Mouse (Mus musculus): Measurements from ENCODE around the gene Ebf3.

Ebf3 gene

DNA sequence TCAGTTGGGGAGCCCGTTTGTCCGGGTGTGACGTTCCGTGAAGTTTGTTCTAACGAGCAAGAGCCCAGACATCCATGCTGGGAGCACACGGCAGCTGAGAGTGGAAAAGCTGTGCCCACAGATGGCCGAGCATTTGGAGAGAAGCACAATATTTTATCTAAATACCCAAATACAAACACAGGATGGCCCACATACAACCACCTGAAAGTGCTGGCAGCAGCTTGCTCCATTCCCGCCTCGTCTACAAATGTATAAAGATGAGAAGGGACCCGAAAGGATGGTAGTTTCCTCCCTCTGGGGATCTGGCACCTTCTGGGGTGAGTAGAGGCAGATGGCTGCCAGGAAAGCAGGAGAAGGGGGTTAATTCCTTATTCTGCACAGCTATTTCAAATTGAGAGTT, 42.0 kb downstream of the Ebf3 start:
- DNase-seq = no peak

DNA sequence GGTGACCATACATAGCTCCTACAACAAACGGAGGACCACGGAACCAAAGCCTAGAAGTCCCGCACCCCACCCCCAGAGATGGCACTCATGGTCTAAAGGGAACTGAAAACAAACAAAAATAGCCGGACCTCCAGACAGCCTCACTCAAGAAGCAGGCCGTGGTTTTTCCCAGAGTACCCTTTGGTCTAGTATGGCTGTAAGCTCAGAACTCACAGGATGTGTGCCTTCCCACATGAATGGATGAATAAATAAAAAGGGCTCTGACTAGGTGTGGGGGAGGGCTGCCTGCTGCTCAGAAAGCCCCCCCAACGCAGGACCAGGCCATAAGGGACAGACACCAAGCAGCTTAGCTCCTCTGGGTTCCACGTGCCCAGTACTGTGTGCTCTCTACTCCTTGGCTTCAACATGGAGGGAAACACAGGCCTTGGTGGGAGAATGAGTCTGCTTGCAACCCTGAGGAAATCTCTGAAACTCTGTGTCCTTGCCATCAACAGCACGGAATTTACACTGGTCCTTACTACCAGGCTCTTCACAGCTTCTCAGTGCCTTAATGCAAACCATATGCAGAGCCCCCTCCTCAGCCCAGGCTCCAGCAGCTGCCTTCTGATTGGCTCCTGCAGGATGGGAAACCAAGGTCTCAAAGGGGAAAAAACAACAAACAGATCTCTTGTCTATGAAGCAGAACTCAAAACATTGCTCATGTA, 45.6 kb downstream of the Ebf3 start:
- DNase-seq = no peak

DNA sequence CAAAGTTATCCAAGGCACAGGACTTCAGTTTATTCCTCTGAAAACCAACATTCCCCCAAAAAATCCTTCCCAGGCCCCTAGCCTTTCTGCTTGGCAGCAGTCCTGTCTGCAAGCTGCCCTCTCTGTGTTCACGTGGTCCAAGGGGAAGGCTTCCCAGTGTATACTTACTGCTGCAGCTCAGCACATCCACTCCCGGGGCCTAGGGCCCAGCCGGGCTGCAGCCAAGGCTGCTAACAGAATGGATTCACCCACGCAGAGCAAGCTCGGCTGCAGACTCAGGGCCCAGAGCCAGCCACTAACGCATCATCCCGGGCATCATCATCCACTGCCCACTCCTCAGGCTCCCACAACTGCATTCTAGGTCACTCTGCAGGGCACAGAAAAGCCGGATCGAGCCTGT, 46.8 kb downstream of the Ebf3 start:
- no peak for DNase-seq

DNA sequence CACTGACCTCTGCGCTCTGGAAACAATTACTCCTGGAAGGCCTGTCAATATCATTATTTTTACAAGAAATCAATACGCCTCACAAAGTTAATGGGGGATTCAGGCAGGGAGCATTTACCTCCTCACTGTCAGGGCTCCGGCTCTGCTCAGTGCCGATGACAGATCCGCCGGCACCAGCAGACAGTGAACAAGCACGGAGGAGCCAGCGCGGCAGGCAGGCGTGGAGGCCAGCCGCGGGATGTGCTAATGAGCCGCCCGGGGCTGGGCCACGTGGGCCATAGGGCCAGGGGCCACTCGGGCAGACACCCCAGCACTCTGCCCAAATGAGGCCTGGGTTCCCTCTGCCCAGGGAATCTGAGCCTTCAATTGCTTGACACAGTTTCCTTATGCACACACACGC, 47.7 kb downstream of the Ebf3 start:
- no peak for DNase-seq

DNA sequence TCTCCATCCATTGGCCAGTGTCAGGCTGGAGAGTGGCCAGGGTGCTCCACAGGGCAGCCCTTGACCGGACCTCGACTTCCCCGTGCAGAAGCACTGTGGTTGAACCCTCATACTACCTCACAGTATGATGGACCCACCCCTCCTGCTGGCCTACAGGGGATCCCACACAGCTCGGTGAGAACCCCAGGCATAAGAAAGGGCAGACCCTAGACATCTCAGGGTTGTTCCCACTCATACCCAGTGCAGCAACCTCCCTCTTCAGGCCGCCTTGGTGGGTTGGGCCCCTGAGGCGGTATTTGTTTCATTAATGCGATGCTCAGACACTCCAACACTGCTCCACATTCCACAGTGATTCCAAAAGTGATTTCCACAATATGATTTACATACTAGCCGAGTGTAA, 51.9 kb downstream of the Ebf3 start:
- no peak for DNase-seq

DNA sequence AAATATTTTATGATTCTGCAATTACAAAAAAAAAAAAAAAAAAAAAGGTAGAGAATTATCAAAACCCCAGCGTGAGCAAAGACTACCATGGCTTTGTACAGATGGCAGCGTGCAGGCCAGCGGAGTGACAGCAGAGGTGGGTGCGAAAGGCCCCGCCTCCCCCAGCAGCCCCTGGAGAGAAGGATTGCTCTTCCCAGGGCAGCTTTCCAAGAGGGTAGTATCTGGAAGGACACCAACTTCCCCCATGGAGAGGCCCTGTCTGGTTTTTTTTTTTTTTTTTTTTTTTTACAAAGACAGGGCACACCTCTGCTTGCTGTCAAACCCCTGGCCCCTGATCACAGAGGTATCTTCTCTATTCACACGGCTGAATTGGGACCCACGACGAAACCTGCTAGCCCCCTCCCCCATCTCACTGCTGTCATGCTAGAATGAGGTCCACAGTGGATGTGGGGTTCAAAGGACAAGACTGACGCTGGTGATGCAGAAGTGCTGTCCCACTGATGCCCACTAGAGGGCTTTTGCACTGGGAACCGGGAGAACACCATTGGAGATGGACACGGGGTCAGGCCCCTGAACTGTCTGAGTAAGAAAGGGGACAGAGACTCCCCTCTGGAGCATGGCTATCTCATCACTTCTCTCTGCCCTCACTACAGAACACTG, 67.9 kb downstream of the Ebf3 start:
- no peak for DNase-seq

- DNase-seq = no peak
Observed at GRCm38 (mm10) chr7:137244839-137245238, 69.4 kb downstream of the Ebf3 start.

GRCm38 (mm10) chr7:137240481-137240880, 73.8 kb downstream of the Ebf3 start:
- no peak for DNase-seq

DNA sequence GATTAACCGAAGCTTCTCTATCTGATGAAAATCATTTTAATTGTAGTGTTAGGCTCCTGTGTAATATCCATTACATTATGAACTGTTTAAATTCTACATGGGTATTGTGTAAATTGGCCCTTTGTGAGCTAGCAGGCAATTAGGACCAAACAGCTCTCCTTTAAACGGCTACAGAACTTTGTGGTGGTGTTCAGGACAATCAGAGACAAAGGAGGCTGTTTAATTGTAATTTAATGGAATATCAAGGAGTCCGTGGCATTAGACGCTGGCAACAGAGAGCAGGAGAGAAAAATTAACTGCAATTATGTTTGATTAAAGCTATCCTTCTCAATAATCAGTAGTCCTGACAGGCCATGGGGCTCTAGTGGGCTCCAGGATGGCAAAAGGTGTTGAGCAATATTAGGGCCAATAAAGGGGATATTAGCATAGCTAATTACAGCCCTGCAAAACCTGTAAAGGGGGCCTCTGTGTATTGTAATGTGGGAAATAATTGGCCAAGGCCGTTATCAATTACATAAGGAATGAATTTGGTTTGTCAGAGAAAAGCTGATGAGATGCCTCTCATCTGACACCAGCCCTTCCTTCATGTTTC, 74.6 kb downstream of the Ebf3 start:
- no peak for DNase-seq

GRCm38 (mm10) chr7:137237419-137237818, 76.8 kb downstream of the Ebf3 start:
- no peak for DNase-seq

DNA sequence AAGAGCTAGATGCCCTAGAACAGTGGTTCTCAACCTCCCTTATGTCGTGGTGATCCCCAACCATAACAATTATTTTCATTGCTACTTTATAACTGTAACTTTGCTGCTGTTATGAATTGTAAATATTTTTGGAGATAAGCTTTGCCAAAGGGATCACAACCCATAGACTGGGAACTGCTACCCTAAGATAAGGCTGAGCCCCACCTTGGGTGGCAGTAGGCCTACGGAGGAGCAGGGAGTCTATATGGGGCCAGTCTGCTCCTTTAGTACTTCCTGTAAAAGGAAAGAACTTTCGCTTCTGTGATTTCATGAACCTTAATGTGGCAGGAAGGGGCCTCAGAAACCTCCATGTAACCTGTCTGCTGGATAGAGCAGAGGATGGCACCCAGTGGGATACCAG, 90.4 kb downstream of the Ebf3 start:
- DNase-seq = no peak

DNA sequence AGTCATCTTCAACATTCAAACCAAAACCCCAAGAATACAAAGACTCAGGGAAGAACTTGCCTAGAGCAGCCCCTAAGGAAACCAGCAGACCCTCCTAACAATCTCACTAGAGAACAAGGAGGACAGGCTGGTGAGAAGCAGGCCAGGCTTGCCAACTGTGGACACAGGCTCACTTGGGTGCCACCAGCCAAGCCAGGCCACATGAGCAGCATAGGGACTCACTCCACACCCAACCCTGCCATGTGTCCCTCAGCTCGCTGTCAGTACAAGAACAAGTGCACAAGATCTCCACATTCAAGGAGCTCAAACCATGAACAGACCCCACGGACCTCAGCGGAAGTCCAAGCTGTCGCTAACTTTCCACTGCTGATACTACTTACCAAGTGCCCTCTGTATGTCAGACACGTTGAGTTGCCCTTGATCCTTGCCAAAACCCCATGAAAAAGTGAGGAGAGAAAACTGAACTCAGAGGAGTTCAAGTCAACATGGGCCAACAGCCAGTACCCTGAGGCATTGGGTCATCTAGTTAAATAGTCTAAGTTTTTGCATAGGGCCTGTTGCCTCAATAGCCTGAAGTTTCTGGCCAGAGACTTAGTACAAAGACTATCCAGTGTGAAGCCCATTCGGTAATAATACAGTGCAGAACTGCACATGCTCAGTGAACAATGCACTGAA, 91.3 kb downstream of the Ebf3 start:
- DNase-seq = no peak

- no peak for DNase-seq
Observed at GRCm38 (mm10) chr7:137221599-137221998, 92.6 kb downstream of the Ebf3 start.

GRCm38 (mm10) chr7:137220436-137220835, 93.8 kb downstream of the Ebf3 start:
- DNase-seq = no peak

DNA sequence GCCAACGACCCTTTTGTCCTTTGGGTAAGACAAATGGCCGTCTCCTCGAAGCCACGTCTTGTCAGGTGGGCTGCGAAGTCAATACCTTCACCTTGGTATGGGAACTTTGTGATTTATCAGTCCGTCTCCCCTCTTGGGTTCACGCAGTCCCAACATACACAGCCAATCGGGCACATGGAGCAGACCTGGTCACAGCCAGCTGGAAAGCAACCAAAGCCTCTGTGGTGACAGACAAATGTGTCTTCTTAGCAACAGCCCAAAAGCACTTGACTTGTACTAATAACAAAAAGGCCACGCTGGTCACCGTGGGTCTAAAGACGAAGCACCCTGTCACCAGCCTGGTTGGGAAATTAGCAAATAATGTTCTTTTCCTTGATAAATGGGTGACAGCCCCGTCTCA, 95.5 kb downstream of the Ebf3 start:
- no peak for DNase-seq

GRCm38 (mm10) chr7:137213444-137213843, 100.8 kb downstream of the Ebf3 start:
- DNase-seq = no peak

DNA sequence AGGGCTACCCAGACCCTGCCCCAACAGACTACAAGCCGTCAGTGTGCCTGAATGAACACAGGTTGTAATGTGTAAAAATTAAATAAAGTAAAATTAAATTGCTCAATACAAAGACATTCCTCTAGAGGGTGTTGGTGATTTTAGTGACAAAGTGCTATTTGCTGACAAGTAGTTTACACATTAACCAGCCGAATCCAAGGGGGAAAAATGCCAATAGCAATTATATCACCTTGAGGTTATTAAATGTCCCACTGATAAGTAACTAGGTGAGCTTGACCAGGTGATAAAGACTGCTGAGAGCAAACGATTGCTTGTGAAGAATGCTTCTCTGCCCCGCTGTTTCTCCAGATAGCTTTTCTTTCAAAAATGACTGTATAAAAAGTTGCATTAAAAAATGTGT, 102.9 kb downstream of the Ebf3 start:
- no peak for DNase-seq

GRCm38 (mm10) chr7:137209688-137210345, 104.4 kb downstream of the Ebf3 start:
- no peak for DNase-seq

DNA sequence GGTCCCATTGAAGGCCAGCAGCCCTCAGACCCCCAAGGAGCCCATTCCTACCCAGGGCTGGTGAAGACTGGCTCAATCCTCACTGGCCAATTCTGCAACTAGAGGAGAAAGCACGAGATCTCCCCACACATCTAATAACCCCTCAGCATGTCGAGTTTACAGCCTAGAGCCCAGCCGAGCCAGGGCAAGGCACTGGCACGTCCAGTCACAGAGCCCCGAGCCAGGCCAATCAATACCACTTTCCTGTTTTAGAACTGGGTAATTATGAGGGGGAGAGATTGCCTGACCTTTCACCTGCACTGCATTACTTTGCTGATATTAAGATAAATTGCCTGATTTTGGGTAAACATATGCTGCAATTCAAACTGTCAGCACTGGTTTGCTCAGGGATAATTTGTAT, 105.7 kb downstream of the Ebf3 start:
- DNase-seq = no peak

DNA sequence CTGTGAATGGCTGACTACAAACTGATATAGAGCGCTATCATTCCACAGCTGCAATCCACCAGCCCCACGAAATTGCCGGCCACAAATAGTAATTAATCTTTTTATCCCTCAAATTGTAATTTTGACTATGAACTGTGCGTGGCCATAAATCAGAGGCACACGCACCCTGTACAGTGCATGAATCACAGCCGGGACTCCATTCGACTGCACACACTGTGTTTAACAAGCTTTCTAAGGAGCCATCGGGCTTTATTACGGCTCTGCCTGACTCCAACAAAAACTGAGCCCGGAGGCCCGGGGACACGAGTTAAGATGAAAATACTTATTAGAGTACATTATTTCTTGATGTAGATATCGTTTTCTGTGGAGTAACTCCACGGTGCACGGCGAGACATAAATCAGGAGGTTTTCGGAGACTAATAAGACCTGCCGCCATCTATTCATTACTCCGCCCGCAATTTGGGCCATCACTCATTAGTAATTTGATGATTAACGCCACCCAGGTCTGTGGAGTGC, 107.4 kb downstream of the Ebf3 start:
- DNase-seq = no peak

DNA sequence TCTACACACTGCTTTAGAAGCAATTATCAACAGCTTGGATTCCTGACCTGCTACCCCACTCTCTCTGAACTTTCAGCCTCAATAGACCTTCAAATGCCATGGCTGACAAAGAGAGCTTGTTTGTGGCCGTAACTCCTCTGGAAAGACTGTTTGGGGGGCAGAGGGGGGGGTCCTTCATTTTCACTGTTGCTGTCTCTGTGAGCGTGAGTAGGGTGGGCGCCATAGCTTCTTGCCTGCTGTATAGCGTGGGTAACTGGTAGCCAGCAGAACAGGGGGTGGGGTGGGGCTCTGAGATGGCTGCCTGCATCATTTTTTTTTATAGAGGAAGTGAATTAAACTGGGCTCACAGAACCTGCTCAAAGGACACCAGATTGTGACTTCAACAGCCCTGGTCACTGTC, 114.7 kb downstream of the Ebf3 start:
- DNase-seq = no peak

GRCm38 (mm10) chr7:137198921-137199320, 115.3 kb downstream of the Ebf3 start:
- DNase-seq = no peak
